Mouse (Mus musculus): ENCODE data around the gene Map2k2. TPM values are rescaled to one million over a fixed set of nuclear protein-coding genes. Genes with fewer than 3 reads are reported as not detected.
A peak's percentile ranks its signal among the peaks of the same experiment; 100 is the strongest.
"Not testable (repeated sequence)": the region's sequence is repeated elsewhere in the genome, so short reads cannot be mapped to it uniquely, and the experiment has no call there.

Gene Map2k2
- polyA plus RNA-seq, 1 experiment from 2014 or later = 111 TPM

DNA sequence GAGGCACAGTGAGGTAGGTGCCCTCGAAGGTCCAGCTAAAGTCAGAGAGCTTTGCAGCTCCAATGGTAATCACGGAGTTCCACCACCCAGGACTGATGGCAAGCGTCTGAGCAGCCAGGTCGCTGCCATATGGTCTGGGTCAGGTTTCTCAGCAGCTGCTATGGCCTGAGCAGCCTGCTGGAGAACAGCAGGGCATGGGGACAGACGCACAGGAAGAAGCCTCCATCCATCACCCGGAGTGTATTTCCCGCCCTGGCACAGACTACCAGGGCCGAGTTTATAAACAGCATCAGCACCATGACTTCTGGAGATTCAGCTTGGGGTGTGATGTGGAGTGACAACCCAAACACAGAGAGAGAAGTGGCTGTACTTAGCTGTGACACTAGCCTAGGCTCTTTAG is 59.4 kb downstream of the Map2k2 start:
- ATAC-seq (ENCODE audit: insufficient read depth) = no peak
- H3K4me1 ChIP-seq (replicated peaks) = peaks cover 82% of the 10 kb centered on the region

DNA sequence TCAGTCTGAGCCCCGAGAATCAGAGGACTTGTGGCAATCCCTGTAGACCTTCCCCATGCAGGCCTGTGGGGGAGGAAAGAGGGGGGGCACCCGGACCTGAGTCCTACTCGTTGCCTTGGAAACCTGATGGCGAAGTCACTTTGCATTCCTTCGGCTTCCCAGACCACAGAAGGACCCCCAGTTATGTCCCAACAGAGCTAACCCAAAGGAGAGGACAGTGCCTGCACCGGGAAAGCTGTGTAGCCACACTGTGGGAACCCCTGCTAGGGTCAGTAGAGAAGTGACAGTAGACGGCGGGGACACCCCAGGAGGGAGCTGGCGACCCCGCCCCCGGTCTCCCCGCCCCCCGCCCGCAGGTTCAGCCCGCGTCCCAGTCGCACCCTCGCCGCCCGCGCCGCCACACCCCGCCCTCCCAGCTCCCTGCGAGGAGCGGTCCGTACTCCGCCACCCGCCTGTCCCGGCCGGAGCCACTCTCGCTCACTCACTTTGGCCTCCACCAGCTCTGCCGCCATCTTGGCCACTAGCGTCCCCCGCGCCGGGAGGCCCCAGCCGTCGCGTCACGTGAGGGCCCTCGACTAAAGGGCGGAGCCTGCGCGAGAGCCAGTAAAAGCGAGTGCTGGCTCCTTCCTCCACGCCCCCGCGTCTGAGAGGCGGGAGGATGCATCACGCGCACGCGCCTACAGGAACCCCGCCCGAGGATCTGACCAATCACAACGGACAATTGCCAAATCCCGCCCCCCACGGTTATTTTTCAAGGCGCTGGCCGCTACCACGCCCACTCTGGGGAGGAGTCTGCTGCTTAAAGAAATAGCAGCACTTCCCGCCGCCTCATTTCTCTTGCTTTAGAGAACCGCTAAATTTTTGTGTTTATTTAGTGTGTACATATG is 61.7 kb downstream of the Map2k2 start, which contains the start of gene Pias4:
Gene Pias4, minus strand, starts transcription at position 724 of the 887 bp plus-strand sequence.
- Histone ChIP-seq H3K4me3 (replicated peaks) (peak within 1 kb of the TSS; percentile 94), H3K27ac (replicated peaks) (peak within 1 kb of the TSS; percentile 91), H3K36me3 (replicated peaks) (peaks cover 17% of the 10 kb centered on the region), H3K4me1 (replicated peaks) (peaks cover 62% of the 10 kb centered on the region), H3K9me3 (replicated peaks) (no peaks in the 10 kb centered on the region), H3K9ac (peak within 1 kb of the TSS; percentile 91), H3K27me3 (no peaks in the 10 kb centered on the region), H3K4me2 (peak within 1 kb of the TSS; percentile 96)
- ATAC-seq (ENCODE audit: insufficient read depth) = peak; percentile 82
- WGBS (ENCODE audit: insufficient replicate concordance) = under 1% methylated on average over 63 of the region's 64 CpGs

More for the DNA sequence above, 59.4 kb downstream of the Map2k2 start:
- no peak overlapping the region for H3K27ac ChIP-seq (replicated peaks)
- H3K4me2 ChIP-seq = no peak overlapping the region
- H3K9me3 ChIP-seq (replicated peaks) = no peaks in the 10 kb centered on the region
- peaks cover 39% of the 10 kb centered on the region for H3K36me3 ChIP-seq (replicated peaks)
- H3K27me3 ChIP-seq = no peaks in the 10 kb centered on the region
- WGBS (ENCODE audit: insufficient replicate concordance) = 77% methylated on average over 8 of the region's 8 CpGs
- no peak overlapping the region for H3K9ac ChIP-seq
- H3K4me3 ChIP-seq (replicated peaks) = no peak overlapping the region

DNA sequence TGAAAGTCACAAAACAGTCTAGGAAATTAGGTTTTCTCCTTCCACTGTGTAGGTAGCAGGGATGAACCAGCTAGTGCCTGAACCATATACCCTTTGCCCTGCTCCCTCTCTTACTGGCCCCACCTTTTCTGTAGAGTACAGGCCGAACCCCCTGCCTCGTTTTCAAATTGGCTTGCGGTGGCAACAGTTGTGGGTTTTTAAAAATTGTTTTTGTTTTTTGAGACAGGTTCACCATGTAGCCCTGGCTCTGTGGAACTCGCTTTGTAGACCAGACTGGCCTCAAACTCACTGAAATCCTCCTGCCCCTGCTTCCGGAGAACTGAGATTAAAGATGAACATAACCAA is 62.3 kb downstream of the Map2k2 start:
- Histone ChIP-seq H3K4me3 (replicated peaks) (peak overlapping the region; percentile 94), H3K9ac (peak overlapping the region; percentile 61), H3K4me1 (replicated peaks) (peaks cover 62% of the 10 kb centered on the region), H3K4me2 (peak overlapping the region; percentile 96), H3K27ac (replicated peaks) (peak overlapping the region; percentile 91), H3K36me3 (replicated peaks) (peaks cover 12% of the 10 kb centered on the region), H3K9me3 (replicated peaks) (no peaks in the 10 kb centered on the region), H3K27me3 (no peaks in the 10 kb centered on the region)
- WGBS (ENCODE audit: insufficient replicate concordance) = 5% methylated on average over 5 of the region's 5 CpGs
- ATAC-seq (ENCODE audit: insufficient read depth) = peak; percentile 55

DNA sequence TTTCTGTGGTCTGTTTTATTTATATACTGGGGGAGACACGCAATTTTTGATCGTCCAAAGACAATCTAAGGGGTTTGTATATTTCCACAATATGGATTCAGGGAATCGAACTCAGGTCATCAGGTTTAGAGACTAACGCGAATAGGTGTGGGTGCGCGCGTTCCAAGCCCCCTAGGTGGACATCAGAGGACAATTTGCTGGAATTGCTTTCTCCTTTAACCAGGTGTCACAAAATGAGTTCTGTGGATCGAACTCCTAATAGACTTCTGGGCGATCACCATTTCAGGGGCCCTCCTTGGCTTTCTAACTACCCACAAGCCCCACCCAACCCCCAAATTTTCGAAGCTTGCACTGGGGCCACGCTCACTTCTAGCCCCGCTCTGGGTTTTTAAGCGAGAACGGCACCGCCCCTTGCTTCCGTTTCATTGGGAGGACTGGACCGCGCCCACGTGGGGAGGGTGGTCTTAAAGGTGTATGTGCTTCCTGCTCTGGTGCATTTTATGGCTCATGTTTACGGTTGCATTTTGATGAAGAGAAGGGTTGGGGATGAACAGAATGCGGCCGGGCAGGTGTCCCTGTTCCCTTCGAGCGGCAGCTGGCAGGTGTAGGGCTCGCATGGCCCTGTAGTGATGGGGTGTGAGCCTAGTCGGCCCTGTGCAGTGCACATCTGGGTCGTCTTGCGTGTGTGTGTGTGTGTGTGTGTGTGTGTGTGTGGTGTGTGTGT is 63.0 kb downstream of the Map2k2 start:
- H3K4me1 ChIP-seq (replicated peaks) = peaks cover 64% of the 10 kb centered on the region
- WGBS (ENCODE audit: insufficient replicate concordance) = under 1% methylated on average over 29 of the region's 29 CpGs
- H3K4me3 ChIP-seq (replicated peaks) = peak overlapping the region; percentile 94
- peak overlapping the region; percentile 61 for H3K9ac ChIP-seq
- H3K9me3 ChIP-seq (replicated peaks) = no peaks in the 10 kb centered on the region
- H3K4me2 ChIP-seq = peak overlapping the region; percentile 96
- H3K27me3 ChIP-seq = no peaks in the 10 kb centered on the region
- H3K27ac ChIP-seq (replicated peaks) = peak overlapping the region; percentile 91
- peaks cover 6% of the 10 kb centered on the region for H3K36me3 ChIP-seq (replicated peaks)
- ATAC-seq (ENCODE audit: insufficient read depth) = peak; percentile 64

DNA sequence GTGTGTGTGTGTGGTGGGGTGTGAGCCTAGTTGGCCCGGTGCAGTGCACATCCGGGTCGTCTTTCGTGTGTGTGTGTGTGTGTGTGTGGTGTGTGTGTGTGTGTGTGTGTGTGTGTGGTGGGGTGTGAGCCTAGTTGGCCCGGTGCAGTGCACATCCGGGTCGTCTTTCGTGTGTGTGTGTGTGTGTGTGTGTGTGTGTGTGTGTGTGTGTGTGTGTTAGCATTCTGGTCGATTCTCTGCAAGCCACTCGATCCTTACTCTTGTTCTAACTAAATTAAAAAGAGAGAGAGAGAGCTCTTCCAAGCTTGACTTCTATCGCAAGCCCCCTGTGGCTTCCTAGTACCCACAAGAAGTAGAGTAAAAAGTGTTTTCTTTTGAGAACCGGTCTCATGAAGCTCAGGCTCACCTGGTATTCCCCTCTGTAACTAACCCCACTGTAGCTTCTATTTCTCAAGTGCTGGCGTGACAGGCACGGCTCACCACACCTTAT is 63.7 kb downstream of the Map2k2 start:
- H3K9me3 ChIP-seq (replicated peaks); H3K36me3 ChIP-seq (replicated peaks); H3K9ac ChIP-seq; ATAC-seq (ENCODE audit: insufficient read depth); H3K27me3 ChIP-seq: not testable (repeated sequence)
- WGBS (ENCODE audit: insufficient replicate concordance) = 17% methylated on average over 11 of the region's 14 CpGs
- Histone ChIP-seq H3K4me2 (peak overlapping the region; percentile 96), H3K27ac (replicated peaks) (0 out of 2 replicates have a peak overlapping the region, but pooled peaks have one; percentile 58), H3K4me3 (replicated peaks) (peak overlapping the region; percentile 94; the same call in 1 of the 2 replicates), H3K4me1 (replicated peaks) (peaks cover 65% of the 10 kb centered on the region)

DNA sequence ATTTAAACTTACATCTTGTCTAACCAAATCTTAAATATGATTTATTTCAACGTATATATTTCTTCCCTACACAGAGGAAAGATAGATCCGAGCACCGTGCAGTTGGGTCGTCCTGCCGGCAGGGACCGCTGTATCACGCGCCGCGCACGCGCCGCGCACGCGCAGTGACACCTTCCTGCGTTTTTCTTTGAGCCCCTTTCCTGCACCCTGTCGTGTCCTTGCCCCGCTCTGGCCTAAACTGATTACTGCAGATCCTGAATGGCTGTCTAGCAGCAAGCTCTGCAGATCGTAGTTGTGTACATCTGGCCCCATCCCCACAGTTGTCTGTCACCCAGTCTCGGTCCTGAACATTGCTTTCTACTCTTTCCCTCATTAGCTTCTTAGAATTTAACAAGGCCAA is 67.4 kb downstream of the Map2k2 start:
- no peak for ATAC-seq (ENCODE audit: insufficient read depth)
- 2% methylated on average over 21 of the region's 21 CpGs for whole genome bisulfite sequencing (ENCODE audit: insufficient replicate concordance)
- Histone ChIP-seq H3K9me3 (replicated peaks) (no peaks in the 10 kb centered on the region), H3K4me2 (peak overlapping the region; percentile 57), H3K9ac (peak overlapping the region; percentile 31; the same call in 1 of the 2 replicates), H3K27me3 (no peaks in the 10 kb centered on the region), H3K27ac (replicated peaks) (peak overlapping the region; percentile 77), H3K4me3 (replicated peaks) (peak overlapping the region; percentile 23; the same call in 1 of the 2 replicates), H3K4me1 (replicated peaks) (peaks cover 61% of the 10 kb centered on the region), H3K36me3 (replicated peaks) (peaks cover 11% of the 10 kb centered on the region)

DNA sequence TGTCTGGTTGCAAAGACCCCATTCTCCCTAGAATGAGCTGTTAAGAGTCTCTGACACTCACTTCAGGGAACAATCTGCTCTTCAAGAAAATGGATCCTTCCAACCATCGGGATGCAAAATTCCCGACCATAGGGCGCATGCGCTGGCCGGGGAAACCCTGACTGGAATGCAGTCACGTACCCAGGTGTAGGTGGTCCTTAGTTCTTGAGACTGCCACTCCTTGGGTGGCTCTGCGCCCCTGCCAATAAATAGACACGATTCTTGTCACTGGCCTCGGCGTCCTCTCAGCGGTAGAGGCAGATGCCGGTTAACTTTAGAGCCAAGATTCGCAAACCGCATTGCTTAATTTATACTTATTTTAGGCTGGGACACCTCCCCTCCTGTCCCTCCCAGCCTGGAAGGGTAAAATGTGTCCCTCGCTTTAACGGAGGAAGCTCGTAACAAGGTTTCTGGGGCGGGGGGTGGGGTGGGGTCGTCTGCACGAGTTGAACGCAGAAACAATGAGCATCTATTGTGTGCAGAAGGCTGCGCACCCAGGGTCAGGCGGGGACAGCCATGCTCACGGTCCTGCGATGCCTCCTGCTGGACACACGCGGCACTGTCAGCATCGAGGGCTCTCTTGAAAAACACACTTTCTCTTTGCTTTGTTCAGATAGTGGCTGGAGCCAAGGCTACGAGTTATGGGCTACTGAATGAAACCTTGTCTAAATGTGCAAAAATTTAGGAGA is 69.1 kb downstream of the Map2k2 start:
- H3K27me3 ChIP-seq = no peaks in the 10 kb centered on the region
- peak overlapping the region; percentile 86 for H3K4me2 ChIP-seq
- H3K4me1 ChIP-seq (replicated peaks) = peaks cover 63% of the 10 kb centered on the region
- no peaks in the 10 kb centered on the region for H3K9me3 ChIP-seq (replicated peaks)
- H3K27ac ChIP-seq (replicated peaks) = peak overlapping the region; percentile 89
- H3K36me3 ChIP-seq (replicated peaks) = peaks cover 27% of the 10 kb centered on the region
- ATAC-seq (ENCODE audit: insufficient read depth) = 0 out of 2 replicates have a peak, but pooled peaks have one; percentile 16
- peak overlapping the region; percentile 49; the same call in 1 of the 2 replicates for H3K9ac ChIP-seq
- WGBS (ENCODE audit: insufficient replicate concordance) = 11% methylated on average over 29 of the region's 29 CpGs
- H3K4me3 ChIP-seq (replicated peaks) = peak overlapping the region; percentile 35

DNA sequence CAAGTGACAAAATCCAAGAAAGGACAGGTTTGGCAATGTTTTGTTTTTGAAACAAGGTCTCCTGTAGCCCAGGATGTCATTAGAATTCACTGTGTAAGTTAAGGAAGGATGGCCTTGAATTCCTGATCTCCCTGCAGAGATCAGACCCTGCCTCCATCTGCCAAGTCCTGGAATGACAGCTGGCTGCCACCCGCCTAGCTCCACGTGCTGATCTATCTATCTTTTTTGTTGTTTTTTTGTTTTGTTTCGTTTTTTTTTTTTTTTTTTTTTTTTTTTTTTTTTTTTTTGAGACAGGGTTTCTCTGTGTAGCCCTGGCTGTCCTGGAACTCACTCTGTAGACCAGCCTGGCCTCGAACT is 69.6 kb downstream of the Map2k2 start:
- WGBS (ENCODE audit: insufficient replicate concordance) = 9% methylated on average over 4 of the region's 4 CpGs
- Histone ChIP-seq H3K4me3 (replicated peaks) (peak overlapping the region; percentile 35), H3K9ac (peak overlapping the region; percentile 49; the same call in 1 of the 2 replicates), H3K4me1 (replicated peaks) (peaks cover 67% of the 10 kb centered on the region), H3K4me2 (peak overlapping the region; percentile 86), H3K36me3 (replicated peaks) (peaks cover 33% of the 10 kb centered on the region), H3K27ac (replicated peaks) (peak overlapping the region; percentile 89)
- H3K27me3 ChIP-seq; H3K9me3 ChIP-seq (replicated peaks); ATAC-seq (ENCODE audit: insufficient read depth): not testable (repeated sequence)

DNA sequence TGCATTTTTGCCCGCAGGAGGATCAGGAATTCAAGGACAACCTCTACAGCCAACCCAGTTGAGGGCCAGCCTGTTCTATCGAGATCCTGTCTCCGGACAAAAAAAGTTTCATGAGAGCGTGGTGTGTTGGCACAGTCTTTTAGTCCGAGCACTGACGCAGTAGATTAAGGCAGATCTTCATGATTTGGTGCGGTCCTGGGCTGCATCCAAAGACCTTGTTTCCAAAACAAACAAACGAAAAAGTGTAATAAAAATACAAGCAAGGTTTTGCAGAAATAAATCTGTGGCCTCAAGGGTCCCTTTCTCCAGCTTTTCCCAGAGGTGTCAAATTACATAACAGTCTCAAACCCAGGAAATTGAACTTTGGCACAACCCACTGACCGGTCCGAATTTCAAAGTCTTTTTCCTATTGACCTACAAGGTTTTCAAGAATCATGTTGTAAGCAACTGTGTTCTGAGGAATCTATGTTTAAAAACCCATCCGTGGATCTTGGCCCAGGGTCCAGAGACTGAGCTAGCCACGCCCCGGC is 70.3 kb downstream of the Map2k2 start:
- H3K4me1 ChIP-seq (replicated peaks) = peaks cover 72% of the 10 kb centered on the region
- H3K9me3 ChIP-seq (replicated peaks) = no peaks in the 10 kb centered on the region
- no peaks in the 10 kb centered on the region for H3K27me3 ChIP-seq
- H3K4me3 ChIP-seq (replicated peaks) = peak overlapping the region; percentile 90
- H3K36me3 ChIP-seq (replicated peaks) = peaks cover 39% of the 10 kb centered on the region
- WGBS (ENCODE audit: insufficient replicate concordance) = 12% methylated on average over 13 of the region's 13 CpGs
- H3K27ac ChIP-seq (replicated peaks) = peak overlapping the region; percentile 89
- peak overlapping the region; percentile 96 for H3K9ac ChIP-seq
- ATAC-seq (ENCODE audit: insufficient read depth) = no peak; the same call in 1 of the 2 replicates
- H3K4me2 ChIP-seq = peak overlapping the region; percentile 86

DNA sequence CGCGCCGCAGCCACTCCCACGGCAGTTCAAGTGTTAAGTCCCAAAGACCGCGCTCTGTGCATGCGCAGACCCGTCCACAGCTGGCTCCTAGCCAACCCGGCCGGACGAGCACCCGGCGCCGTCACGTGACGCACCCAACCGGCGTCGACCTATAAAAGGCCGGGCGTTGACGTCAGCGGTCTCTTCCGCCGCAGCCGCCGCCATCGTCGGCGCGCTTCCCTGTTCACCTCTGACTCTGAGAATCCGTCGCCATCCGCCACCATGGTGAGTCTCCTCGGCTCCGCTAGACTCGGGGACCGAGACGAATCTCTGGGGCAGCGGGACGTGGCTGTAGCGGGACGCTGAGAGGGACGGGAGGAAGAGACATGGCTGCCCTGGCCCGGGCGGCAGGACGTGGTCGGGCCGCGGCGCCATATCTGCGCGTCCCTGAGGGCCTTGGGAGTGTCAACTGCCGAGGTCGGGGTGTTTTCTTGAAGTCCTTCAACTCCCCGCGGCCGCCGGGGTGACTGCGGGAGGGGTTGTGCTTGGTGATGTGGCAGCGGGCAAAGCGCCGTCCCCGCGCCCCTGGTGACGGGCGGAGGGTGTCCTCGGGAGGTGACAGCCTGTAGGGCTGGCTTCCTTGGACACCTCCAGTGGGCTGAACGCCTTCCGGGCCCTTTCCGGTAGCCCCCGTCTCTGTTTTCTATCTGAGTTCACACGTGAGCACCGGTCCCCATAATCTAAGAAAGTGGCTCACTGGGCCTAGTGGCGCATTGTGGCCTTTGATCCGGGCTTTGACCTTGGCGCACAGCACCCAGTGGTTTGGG is 71.0 kb downstream of the Map2k2 start, which contains the start of gene Eef2:
Gene Eef2, plus strand, starts transcription at position 166 of the 806 bp plus-strand sequence.
- Histone ChIP-seq H3K27me3 (no peaks in the 10 kb centered on the region), H3K27ac (replicated peaks) (peak within 1 kb of the TSS; percentile 89), H3K36me3 (replicated peaks) (peaks cover 46% of the 10 kb centered on the region), H3K4me1 (replicated peaks) (peaks cover 77% of the 10 kb centered on the region), H3K4me2 (peak within 1 kb of the TSS; percentile 86), H3K9ac (peak within 1 kb of the TSS; percentile 96), H3K4me3 (replicated peaks) (peak within 1 kb of the TSS; percentile 90), H3K9me3 (replicated peaks) (no peaks in the 10 kb centered on the region)
- WGBS (ENCODE audit: insufficient replicate concordance) = under 1% methylated on average over 77 of the region's 77 CpGs
- ATAC-seq (ENCODE audit: insufficient read depth) = peak; percentile 70

All from liver, embryonic 15.5 days (tissue).